Mouse (Mus musculus) thymus, adult 2 months (tissue): ENCODE measurements at regions not wholly inside any gene's neighbourhood (a gene's known extent, or its start where the extent isn't known, plus 50 kb on each side); places are given as distances from the start of the nearest gene placed in this dataset.

Source experiments
- DNase-seq: peaks from one replicate; pipeline ENCODE4 v3.0.0; 2021
- H3K27ac ChIP-seq: fragments of 200-500 bp; 2 replicates; pipeline ENCODE4 v1.5.1; 2012; ENCODE audit warnings: low read length, control low read depth; ENCODE audit not compliant: control insufficient read depth, insufficient read depth
- H3K27me3 ChIP-seq: fragments of 200-500 bp; 2 replicates; pipeline ENCODE4 v1.6.1; 2012; ENCODE audit warnings: mild to moderate bottlenecking, low read length, moderate library complexity, mixed read lengths; ENCODE audit not compliant: control insufficient read depth, insufficient read depth
- H3K36me3 ChIP-seq: fragments of 200-500 bp; 2 replicates; pipeline ENCODE4 v1.6.1; 2012; ENCODE audit warnings: mild to moderate bottlenecking, low read length, moderate library complexity; ENCODE audit not compliant: control insufficient read depth, insufficient read depth
- H3K4me1 ChIP-seq: fragments of 200-500 bp; replicated peaks from 2 replicates; pipeline ENCODE4 v1.6.1; 2012; ENCODE audit warnings: low read length; ENCODE audit not compliant: control insufficient read depth, insufficient read depth
- H3K4me3 ChIP-seq: fragments of 200-500 bp; 2 replicates; pipeline ENCODE4 v1.5.1; 2012; ENCODE audit warnings: mild to moderate bottlenecking, low read length, control low read depth, moderate library complexity; ENCODE audit not compliant: control insufficient read depth, insufficient read depth
- CTCF ChIP-seq: fragments of 200-500 bp; IDR thresholded peaks from 2 replicates; pipeline ENCODE4 v1.5.1; 2012; ENCODE audit warnings: mild to moderate bottlenecking, control low read depth, low read length, moderate library complexity, borderline replicate concordance; ENCODE audit not compliant: control insufficient read depth, poor library complexity, insufficient read depth; ENCODE audit errors: extremely low read depth
- POLR2A ChIP-seq: fragments of 200-500 bp; IDR thresholded peaks from 2 replicates; pipeline ENCODE4 v1.6.1; 2012; ENCODE audit warnings: mild to moderate bottlenecking, low read length, control low read depth, moderate library complexity; ENCODE audit not compliant: control insufficient read depth, poor library complexity, insufficient read depth; ENCODE audit errors: extremely low read depth
- WGBS: fragments of 180-500 bp; shearing (Covaris S2); methylation state at CpG from one replicate; pipeline ENCODE4 v1.1.7; 2018; 5-methylcytosine and 5-hydroxymethylcytosine counted together

GRCm38 (mm10) chr10:56642656-56643055, 265.5 kb downstream of the Gja1 start:
- WGBS: 94% methylated on average over 2 of the region's 2 CpGs
- no peak for TF ChIP-seq POLR2A
- TF ChIP-seq CTCF: no peak

GRCm38 (mm10) chr10:56643376-56644135, 266.4 kb downstream of the Gja1 start:
- Histone ChIP-seq H3K36me3 (no peaks in the 10 kb centered on the region), H3K27me3 (no peaks in the 10 kb centered on the region), H3K27ac (no peak overlapping the region), H3K4me1 (no peaks in the 10 kb centered on the region), H3K4me3 (no peak overlapping the region)
- no peak for DNase-seq
- WGBS: 93% methylated on average over 12 of the region's 12 CpGs
- TF ChIP-seq CTCF (no peak), POLR2A (no peak)

More at GRCm38 (mm10) chr10:56642656-56643055, 265.5 kb downstream of the Gja1 start:
- Histone ChIP-seq H3K36me3 (no peaks in the 10 kb centered on the region), H3K27me3 (no peaks in the 10 kb centered on the region), H3K4me1 (no peaks in the 10 kb centered on the region), H3K27ac (no peak overlapping the region), H3K4me3 (no peak overlapping the region)
- no peak for DNase-seq

- Histone ChIP-seq H3K27ac (no peak overlapping the region), H3K36me3 (no peaks in the 10 kb centered on the region), H3K4me1 (no peaks in the 10 kb centered on the region), H3K27me3 (no peaks in the 10 kb centered on the region), H3K4me3 (no peak overlapping the region)
- WGBS: 84% methylated on average over 4 of the region's 4 CpGs
- DNase-seq: no peak
- TF ChIP-seq POLR2A: no peak
- TF ChIP-seq CTCF: no peak
These were observed 283.4 kb downstream of the Gja1 start for GRCm38 (mm10) chr10:56660501-56660900.

GRCm38 (mm10) chr10:56673919-56674318, 296.8 kb downstream of the Gja1 start:
- Histone ChIP-seq H3K4me3 (no peak overlapping the region), H3K27me3 (no peaks in the 10 kb centered on the region), H3K27ac (no peak overlapping the region), H3K4me1 (no peaks in the 10 kb centered on the region), H3K36me3 (no peaks in the 10 kb centered on the region)
- no peak for TF ChIP-seq CTCF
- no peak for TF ChIP-seq POLR2A
- no peak for DNase-seq
- WGBS: 97% methylated on average over 3 of the region's 3 CpGs

GRCm38 (mm10) chr10:56682901-56683300, 305.8 kb downstream of the Gja1 start:
- Histone ChIP-seq H3K4me1 (no peaks in the 10 kb centered on the region), H3K4me3 (no peak overlapping the region), H3K27ac (no peak overlapping the region), H3K27me3 (no peaks in the 10 kb centered on the region), H3K36me3 (no peaks in the 10 kb centered on the region)
- TF ChIP-seq POLR2A: no peak
- TF ChIP-seq CTCF: no peak
- WGBS: 91% methylated on average over 3 of the region's 3 CpGs
- no peak for DNase-seq

- no peak for DNase-seq
- TF ChIP-seq CTCF (no peak), POLR2A (no peak)
- Histone ChIP-seq H3K4me3 (no peak overlapping the region), H3K4me1 (no peaks in the 10 kb centered on the region), H3K27me3 (no peaks in the 10 kb centered on the region), H3K27ac (no peak overlapping the region), H3K36me3 (no peaks in the 10 kb centered on the region)
- whole genome bisulfite sequencing: 87% methylated on average over 8 of the region's 8 CpGs
These were observed 308.6 kb downstream of the Gja1 start for GRCm38 (mm10) chr10:56685655-56686250.
